Mouse (Mus musculus) embryonic stem cell, embryonic (primary cell): ENCODE measurements around the gene Cel.

Experiments
- CTCF ChIA-PET, 4 experiments: fragments of 300-600 bp in 2 of 4; fragments of 350-600 bp in 2 of 4; sonication (Branson Sonifier 250); formaldehyde crosslinking; loops; one replicate each; lab custom pipeline; 2022; ENCODE audit warnings: inconsistent platforms in 2 of 4; lab: Charles Lee
- POLR2A ChIA-PET, 4 experiments: fragments of 300-600 bp in 2 of 4; fragments of 350-600 bp in 2 of 4; sonication (Branson Sonifier 250); formaldehyde crosslinking; loops; one replicate each; lab custom pipeline; 2022; ENCODE audit warnings: antibody characterized with exemption in 4 of 4, inconsistent platforms in 1 of 4; lab: Charles Lee

Gene Cel

GRCm38 (mm10) chr2:28536766-28537633 lies 26.2 kb downstream of the Cel start:
- ChIA-PET CTCF (interaction anchor here in 3 of 4 experiments (0.6 to 2.3 kb wide), 18 partner anchors 9 to 1516 kb away, joined by 3 to 9 read pairs (median 3); partner anchors contain the start of gene Gtf3c5 (in 1 of the 3)), POLR2A (interaction anchor here in 3 of 4 experiments (0.6 to 2.7 kb wide), 17 partner anchors 8 to 467 kb away, joined by 3 to 16 read pairs (median 4); partner anchors contain the start of genes Gtf3c5 (in 2 of the 3) and Tsc1 (in 1 of the 3))

- ChIA-PET CTCF (interaction anchor here (0.6 to 2.3 kb wide), 12 partner anchors 9 to 1515 kb away, joined by 3 to 8 read pairs (median 4); partner anchors contain the start of gene Gtf3c5 (in 1 of the 4)), POLR2A (interaction anchor here in 3 of 4 experiments (0.6 to 3.0 kb wide), 14 partner anchors 8 to 468 kb away, joined by 3 to 16 read pairs (median 4); partner anchors contain the start of gene Gtf3c5 (in 1 of the 3))
Observed at GRCm38 (mm10) chr2:28536166-28536565, 27.0 kb downstream of the Cel start.

DNA sequence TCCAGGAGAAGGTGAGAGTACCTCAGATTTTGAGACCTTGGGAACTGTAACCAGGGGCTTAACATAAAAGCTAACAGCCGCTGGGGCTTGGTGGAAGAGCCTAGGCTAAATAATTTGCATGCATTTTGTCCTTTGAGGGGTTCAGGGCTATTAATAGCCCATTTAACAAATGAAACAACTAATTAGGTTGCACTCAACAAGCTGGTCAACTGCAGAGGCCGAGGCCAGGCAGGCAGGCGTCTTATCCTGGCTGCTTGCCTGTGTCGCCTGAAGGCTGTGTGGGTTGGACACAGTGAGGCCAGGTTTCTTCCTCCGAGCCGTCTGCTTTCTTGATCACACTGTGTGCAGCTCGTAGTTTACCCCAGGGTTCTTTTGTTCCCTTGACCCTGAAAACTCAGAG lies 27.6 kb downstream of the Cel start:
- CTCF ChIA-PET = interaction anchor here in 3 of 4 experiments (0.6 to 2.3 kb wide), 12 partner anchors 9 to 716 kb away, joined by 3 to 8 read pairs (median 4); partner anchors contain the start of gene Gtf3c5 (in 1 of the 3)
- POLR2A ChIA-PET = interaction anchor here in 3 of 4 experiments (0.6 to 3.0 kb wide), 12 partner anchors 10 to 520 kb away, joined by 3 to 16 read pairs (median 3); no protein-coding TSS in a partner anchor

DNA sequence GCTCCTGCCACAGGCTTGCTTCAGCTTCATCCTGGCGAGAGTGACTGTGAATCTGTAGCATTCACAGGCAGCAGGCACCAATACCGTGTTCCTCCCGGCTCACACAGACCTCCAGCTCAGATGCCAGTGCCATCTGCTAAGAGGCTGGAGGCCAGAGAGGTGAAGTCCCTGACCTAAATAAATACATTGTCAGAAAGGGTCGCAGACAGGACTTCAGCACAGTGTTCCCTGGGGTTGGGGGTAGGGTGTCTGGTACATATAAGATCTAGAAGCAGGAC lies 28.0 kb downstream of the Cel start:
- CTCF ChIA-PET = interaction anchor here in 3 of 4 experiments (0.7 to 1.6 kb wide), 8 partner anchors 8 to 161 kb away, joined by 3 to 7 read pairs (median 3); partner anchors contain the start of gene Gtf3c5 (in 1 of the 3)
- POLR2A ChIA-PET = interaction anchor here in 3 of 4 experiments (0.6 to 3.0 kb wide), 12 partner anchors 9 to 519 kb away, joined by 3 to 16 read pairs (median 3); partner anchors contain the start of gene Ralgds (in 1 of the 3)

GRCm38 (mm10) chr2:28534436-28535262 lies 28.6 kb downstream of the Cel start:
- CTCF ChIA-PET = interaction anchor here in 3 of 4 experiments (0.7 to 1.6 kb wide), 8 partner anchors 8 to 49 kb away, joined by 3 to 7 read pairs (median 3); partner anchors contain the start of gene Gtf3c5 (in 1 of the 3)
- POLR2A ChIA-PET = interaction anchor here in 3 of 4 experiments (0.7 to 3.0 kb wide), 7 partner anchors 9 to 22 kb away, joined by 3 to 16 read pairs (median 6); partner anchors contain the start of gene Ralgds (in 1 of the 3)

DNA sequence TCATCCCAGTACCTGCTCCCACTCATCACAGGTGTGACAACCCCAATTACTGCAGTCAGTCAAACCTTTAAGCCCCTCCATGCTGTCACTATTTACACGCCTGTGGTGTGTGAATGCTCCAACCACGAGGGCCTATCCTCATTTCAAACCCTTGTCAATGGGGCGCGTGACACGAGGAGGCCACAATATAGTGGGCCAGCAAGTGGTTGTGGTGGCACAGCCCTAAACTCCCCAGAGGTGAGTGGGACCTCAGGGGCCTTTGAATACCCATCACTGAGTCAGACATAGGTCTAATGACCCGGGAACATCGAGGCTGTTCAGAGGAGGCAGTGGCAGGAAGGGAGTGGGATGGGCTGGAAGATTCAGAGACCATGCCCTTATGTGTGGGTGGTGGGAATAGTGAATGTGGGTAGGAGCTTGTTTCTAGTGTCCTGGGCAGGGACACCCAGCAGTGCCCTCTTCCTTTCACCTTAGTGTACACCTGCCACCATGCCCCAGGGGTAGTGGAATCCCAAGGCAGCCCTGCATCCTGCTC lies 29.2 kb downstream of the Cel start:
- POLR2A ChIA-PET = interaction anchor here in 3 of 4 experiments (0.5 to 3.0 kb wide), 14 partner anchors 8 to 68 kb away, joined by 3 to 13 read pairs (median 6); partner anchors contain the start of genes 1700007K13Rik (in 2 of the 3), Gm10134 (in 1 of the 3), Gtf3c5 (in 1 of the 3) and Ralgds (in 1 of the 3)
- CTCF ChIA-PET = interaction anchor here in 3 of 4 experiments (0.6 to 1.6 kb wide), 15 partner anchors 14 to 65 kb away, joined by 3 to 10 read pairs (median 3); partner anchors contain the start of genes Gm10134 (in 1 of the 3) and Gtf3c5 (in 1 of the 3)

DNA sequence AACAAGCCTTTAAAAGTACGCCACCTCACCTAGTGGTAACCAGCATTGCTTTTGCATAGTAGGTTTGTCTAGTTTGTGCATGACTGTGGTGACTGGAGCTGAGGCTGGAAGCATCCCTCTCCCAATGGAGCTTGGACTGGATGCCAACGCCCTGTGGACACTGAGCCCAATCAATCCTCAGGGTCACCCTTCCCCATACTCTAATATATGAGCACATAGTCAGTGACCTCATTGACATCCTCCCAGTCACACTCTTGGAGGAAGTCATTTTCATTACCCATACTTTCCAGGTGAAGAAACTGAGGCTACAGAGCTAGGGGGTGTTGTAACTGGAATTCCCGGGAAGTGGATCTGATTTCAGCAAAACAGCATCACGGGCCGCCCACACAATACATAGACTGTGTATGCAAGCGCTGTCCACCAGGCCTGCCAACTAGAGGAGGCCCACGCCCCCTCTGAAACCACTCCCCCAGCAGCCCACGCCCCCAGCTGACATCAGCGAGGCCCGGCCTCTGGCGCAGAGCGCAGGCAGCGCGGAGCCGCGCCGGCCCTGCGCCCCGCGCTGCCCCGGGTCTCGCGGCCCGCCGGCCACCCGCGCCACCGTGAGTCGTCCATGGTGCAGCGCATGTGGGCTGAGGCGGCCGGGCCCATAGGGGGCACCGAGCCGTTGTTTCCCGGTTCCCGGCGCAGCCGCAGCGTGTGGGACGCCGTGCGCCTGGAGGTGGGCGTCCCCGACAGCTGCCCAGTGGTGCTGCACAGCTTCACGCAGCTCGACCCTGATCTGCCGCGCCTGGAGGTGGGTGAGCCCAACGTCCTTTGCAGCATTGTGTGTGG lies 30.0 kb downstream of the Cel start:
- ChIA-PET POLR2A (interaction anchor here (0.5 to 3.0 kb wide), 18 partner anchors 7 to 315 kb away, joined by 3 to 13 read pairs (median 4); partner anchors contain the start of genes 1700007K13Rik (in 2 of the 4), Gm10134 (in 1 of the 4), Gtf3c5 (in 1 of the 4) and Ralgds (in 1 of the 4)), CTCF (interaction anchor here (0.6 to 1.6 kb wide), 13 partner anchors 14 to 66 kb away, joined by 3 to 10 read pairs (median 4); partner anchors contain the start of gene Gm10134 (in 1 of the 4))

DNA sequence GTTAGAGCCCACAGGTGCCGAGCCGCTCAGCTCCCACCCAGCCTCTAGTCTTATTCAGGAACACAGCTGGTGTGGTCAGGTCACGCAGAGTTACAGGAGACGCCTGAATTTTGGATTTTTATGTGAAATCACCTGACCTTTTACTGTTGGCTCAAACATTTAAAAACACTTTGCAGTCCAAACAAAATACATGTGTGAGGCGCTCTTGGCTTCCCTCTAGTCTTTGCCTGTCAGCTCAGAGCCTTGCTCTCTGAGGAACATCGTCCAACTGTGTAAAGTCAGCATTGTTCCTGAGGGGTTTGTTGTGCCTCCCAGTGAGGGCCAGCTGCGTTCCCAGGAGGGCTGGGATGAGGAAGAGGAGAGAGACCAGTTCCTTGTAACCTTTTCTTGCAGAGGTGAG lies 32.9 kb downstream of the Cel start:
- CTCF ChIA-PET = interaction anchor here in 1 of 4 experiments (1.2 kb wide), 1 partner anchor 77 kb away, joined by 3 read pairs; no protein-coding TSS in a partner anchor
- POLR2A ChIA-PET = interaction anchor here in 1 of 4 experiments (0.9 to 2.0 kb wide), 2 partner anchors 8 to 13 kb away, joined by 4 to 11 read pairs; no protein-coding TSS in a partner anchor

DNA sequence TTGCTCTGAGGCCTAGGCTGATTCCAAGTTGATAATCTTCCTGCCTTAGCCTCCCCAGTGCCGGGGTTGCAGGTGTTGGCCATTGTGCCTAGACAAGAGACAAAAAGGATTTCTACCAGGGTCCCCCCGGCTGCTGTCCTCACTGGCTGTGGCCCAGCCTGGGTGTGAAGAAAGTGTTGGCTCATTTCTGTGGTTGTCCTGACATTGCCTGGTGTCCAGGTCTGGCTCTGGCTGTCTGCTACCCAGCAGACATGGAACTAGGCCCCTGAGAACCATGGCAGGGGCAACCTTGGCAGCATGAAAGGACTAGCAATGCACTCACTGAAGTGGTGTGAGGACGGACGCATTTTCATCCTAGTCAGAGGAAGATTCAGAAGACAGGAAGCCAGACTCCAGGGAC lies 33.3 kb downstream of the Cel start:
- POLR2A ChIA-PET = interaction anchor here in 2 of 4 experiments (0.9 to 3.5 kb wide), 3 partner anchors 12 to 23 kb away, joined by 4 to 15 read pairs (median 11); no protein-coding TSS in a partner anchor
- CTCF ChIA-PET = interaction anchor here in 1 of 4 experiments (0.5 to 1.3 kb wide), 3 partner anchors 12 to 717 kb away, joined by 3 to 6 read pairs (median 3); no protein-coding TSS in a partner anchor

DNA sequence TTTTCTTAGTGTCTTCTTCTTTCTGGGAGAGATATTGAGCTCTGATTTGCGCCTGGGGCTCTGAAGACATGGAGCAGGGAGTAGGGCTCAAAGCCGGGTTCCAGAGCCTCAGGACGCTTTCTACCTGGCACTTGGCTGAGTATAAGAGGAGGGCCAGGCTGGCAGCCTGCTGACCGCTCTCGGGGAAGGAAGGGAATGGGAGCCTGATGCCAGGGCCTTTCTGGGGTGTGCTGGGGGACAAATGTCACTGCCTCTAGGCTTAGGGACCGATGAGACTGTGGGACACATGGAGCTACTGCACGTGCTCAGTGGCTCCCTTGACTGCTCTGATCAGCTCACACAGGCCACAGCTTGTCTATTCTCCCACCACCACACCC lies 34.9 kb downstream of the Cel start:
- POLR2A ChIA-PET = interaction anchor here in 3 of 4 experiments (0.5 to 3.5 kb wide), 13 partner anchors 8 to 444 kb away, joined by 3 to 15 read pairs (median 3); no protein-coding TSS in a partner anchor
- CTCF ChIA-PET = interaction anchor here in 3 of 4 experiments (0.8 to 4.7 kb wide), 4 partner anchors 11 to 88 kb away, joined by 3 to 51 read pairs (median 15); no protein-coding TSS in a partner anchor

GRCm38 (mm10) chr2:28527436-28528353 lies 35.5 kb downstream of the Cel start:
- CTCF ChIA-PET = interaction anchor here (0.5 to 4.7 kb wide), 10 partner anchors 8 to 390 kb away, joined by 3 to 51 read pairs (median 6); partner anchors contain the start of gene Gtf3c5 (in 1 of the 4)
- POLR2A ChIA-PET = interaction anchor here in 3 of 4 experiments (0.5 to 3.5 kb wide), 13 partner anchors 9 to 444 kb away, joined by 3 to 15 read pairs (median 3); partner anchors contain the start of gene Ralgds (in 1 of the 3)

DNA sequence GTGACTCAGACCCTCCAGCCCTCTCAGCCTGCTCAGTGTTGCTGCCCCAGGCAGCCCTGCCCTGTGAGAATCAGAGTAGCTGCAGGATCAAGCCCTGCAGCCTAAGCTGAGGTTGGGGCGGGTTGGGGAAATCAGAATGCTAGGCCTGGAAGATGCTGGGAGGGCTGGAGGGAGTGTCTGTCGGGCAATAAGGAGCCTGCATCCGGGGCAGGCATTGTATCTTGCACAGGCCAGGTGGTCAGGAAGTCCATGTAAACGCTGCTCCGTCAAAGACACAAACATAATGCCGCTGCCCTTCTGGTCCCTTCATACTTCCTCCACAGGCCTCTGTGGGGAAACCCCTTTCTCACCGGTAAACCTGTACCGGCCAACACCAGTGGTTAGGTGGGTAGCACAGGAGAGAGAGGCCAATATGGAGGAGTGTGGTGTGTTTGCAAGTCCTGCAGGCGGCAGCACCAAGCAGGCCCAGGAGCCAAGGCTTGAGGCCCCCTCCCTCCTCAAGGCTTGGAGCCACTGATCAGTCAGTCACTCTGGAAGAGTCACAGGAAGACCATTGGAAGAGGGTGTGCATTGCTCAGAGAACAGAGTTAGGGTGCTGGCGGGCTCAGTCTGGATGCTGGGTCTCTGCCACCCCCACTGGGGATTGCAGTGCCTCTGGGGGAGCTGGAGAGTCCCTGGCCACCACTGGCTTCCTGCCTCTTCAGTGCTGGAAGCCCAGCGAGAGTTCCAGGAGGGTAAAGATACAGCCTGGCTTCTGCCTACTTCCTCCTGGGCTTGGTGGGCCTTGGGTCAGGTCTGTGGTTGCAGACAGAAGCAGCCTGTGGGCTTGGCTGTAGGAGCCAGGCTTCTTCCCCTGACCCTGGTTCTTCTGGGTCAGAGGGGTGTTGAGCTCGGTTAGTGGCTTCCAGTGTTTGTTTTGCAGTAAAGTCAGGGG lies 37.0 kb downstream of the Cel start:
- POLR2A ChIA-PET = interaction anchor here (0.5 to 3.8 kb wide), 34 partner anchors 7 to 319 kb away, joined by 3 to 16 read pairs (median 4); partner anchors contain the start of genes Gtf3c5 (in 3 of the 4), Tsc1 (in 2 of the 4), 1700007K13Rik (in 1 of the 4) and Gbgt1 (in 1 of the 4)
- CTCF ChIA-PET = interaction anchor here (0.7 to 4.7 kb wide), 16 partner anchors 9 to 151 kb away, joined by 3 to 51 read pairs (median 5); partner anchors contain the start of genes Gm10134 (in 1 of the 4), Gtf3c5 (in 1 of the 4) and Ralgds (in 1 of the 4)
